Mouse (Mus musculus): ENCODE results near the gene Tmem8. TPM values are rescaled to one million over a fixed set of nuclear protein-coding genes. Genes with fewer than 3 reads are reported as not detected.

The Tmem8 gene
- polyA plus RNA-seq (2012; rRNA removed): 261 and 361 TPM in 2 replicates

GRCm38 (mm10) chr17:26113181-26113948 is at the start of gene Tmem8:
Tmem8 (plus strand) TSS chr17:26113299.

DNA sequence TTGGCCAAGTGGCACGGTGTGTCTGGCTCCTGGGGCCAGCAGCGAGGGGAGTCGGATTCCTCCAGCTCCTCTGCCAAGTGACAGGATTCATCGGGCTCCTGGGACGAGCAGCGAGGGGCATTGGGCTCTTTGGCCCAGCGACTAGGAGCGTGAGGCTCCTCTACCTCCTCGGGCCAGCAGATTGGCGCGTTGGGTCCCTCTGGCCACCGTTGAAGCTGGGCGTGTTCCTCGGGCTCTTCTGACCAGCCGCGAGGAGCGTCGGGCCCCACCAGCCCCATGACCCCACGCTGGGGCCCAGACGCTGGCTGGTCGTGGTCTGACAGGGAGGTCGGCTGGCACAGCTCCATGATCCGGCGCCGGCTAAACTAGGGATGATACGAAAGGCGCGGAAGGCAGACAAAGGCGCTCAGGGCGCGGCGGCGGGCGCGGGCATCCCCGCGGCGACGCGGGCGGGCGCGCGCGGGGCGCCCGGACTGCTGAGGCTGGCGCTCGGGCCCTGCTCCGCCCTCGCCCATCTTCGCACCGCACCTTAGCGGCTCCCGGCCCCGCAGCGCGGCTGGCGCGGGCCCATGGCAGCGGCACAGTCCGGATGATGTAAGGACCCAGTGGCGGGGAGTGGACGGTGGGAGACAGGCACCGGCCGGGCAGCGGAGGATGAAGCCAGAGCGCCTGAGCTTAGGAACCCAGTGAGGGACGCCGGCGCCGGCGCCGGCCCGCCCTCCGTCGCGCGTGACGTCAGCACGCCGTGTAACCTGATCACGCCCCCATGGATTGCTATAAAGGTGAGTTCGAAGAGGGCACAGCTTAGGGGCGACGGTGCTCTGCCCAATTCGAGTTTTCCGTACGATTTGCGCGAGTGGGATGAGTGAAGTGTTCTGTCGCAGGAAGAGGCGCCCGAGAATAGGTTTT is 44.0 kb upstream of the Tmem8 start, which contains the start of gene Rab11fip3:
Gene Rab11fip3, minus strand, starts transcription at position 725 of the 909 bp plus-strand sequence.

DNA sequence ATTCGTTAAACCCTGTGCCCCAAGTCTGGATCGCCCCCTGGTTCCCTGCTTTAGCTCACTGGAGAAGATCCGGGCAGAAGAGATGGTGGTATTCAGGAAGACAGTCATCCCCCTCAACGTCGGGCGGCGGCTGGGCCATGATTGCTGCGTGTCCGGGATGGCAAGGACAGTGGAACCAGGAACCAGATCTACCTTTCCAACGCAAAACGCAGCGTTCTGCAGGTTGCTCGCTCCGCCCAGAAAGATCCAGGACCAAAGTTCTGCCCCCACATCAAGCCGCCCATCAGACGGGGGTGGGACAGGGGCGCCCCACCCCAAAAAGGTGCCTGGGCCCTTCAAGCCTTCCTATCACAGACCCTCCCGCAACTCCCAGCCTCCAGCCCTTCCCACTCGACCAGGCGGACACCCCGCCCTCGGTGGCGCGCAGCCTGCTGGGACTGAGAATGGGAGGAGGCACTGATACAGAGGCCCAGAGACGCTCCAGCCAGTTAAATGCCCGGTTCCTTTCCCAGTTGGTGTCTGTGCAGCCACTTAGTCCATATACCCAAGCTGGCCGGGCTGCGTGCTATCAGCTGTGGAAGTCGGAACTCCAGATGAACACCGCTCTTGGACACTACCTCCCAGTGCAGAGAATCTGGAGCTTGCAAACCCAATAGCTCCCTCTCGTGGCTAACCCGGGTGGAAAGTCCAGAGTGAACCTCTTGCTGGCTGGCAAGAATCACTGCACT is 23.0 kb upstream of the Tmem8 start, which contains the start of gene Decr2:
Gene Decr2, minus strand, starts transcription at position 433 of the 728 bp plus-strand sequence.

GRCm38 (mm10) chr17:26095121-26095740 is 17.9 kb upstream of the Tmem8 start, which contains the start of gene Nme4:
Nme4 (minus strand) TSS chr17:26095602.

DNA sequence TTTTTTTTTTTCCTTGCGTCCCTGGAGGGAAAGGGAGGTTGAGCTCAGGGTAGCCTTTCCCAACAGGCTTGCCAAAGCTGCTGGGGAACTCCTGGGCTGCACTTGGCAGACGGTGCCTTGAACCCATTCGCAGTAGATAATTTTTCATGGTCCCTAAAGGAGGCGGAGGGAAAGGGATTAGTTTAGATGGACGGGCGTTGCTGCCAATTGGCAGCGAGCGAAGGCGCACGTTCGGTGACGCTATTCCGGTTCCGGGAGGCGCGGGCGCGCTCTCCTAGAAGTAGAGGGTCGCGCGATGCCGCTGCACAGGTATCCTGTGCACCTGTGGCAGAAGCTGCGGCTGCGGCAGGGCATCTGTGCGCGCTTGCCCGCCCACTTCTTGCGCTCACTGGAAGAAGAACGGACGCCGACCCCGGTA is 10.2 kb downstream of the Tmem8 start, which contains the start of gene Mrpl28:
Gene Mrpl28, plus strand, starts transcription at position 234 of the 418 bp plus-strand sequence.

GRCm38 (mm10) chr17:26138239-26138836 is 25.2 kb downstream of the Tmem8 start, which contains the start of gene Axin1:
Axin1 (plus strand) TSS chr17:26138688.

Other genes with a start within 250 kb of the Tmem8 start
- 146 and 175 TPM in 2 replicates for gene Mcrip2, start 244.5 kb upstream of the Tmem8 start, polyA plus RNA-seq (2012; rRNA removed)
- 300 and 336 TPM in 2 replicates for gene Mettl26, start 238.2 kb upstream of the Tmem8 start, polyA plus RNA-seq (2012; rRNA removed)
- 1.6 and 2.1 TPM in 2 replicates for gene Wfikkn1, start 232.4 kb upstream of the Tmem8 start, polyA plus RNA-seq (2012; rRNA removed)
- 53.2 and 56.8 TPM in 2 replicates for gene Rab40c, start 193.6 kb upstream of the Tmem8 start, polyA plus RNA-seq (2012; rRNA removed)
- gene Pigq, start 168.4 kb upstream of the Tmem8 start, polyA plus RNA-seq (2012; rRNA removed): 111 and 122 TPM in 2 replicates
- not detected in 2 replicates for gene Nhlrc4, start 168.3 kb upstream of the Tmem8 start, polyA plus RNA-seq (2012; rRNA removed)
- 0.10 TPM in 1 of 2 replicates, not detected in the other for gene A930017K11Rik, start 160.7 kb upstream of the Tmem8 start, polyA plus RNA-seq (2012; rRNA removed)
- 50.6 and 50.9 TPM in 2 replicates for gene Capn15, start 127.5 kb upstream of the Tmem8 start, polyA plus RNA-seq (2012; rRNA removed)
- gene Rab11fip3, start 43.7 kb upstream of the Tmem8 start, polyA plus RNA-seq (2012; rRNA removed): 25.1 and 27.4 TPM in 2 replicates
- gene Decr2, start 23.0 kb upstream of the Tmem8 start, polyA plus RNA-seq (2012; rRNA removed): 21.1 and 26.3 TPM in 2 replicates
- gene Nme4, start 17.7 kb upstream of the Tmem8 start, polyA plus RNA-seq (2012; rRNA removed): 15.7 and 16.6 TPM in 2 replicates
- gene Mrpl28, start 10.2 kb downstream of the Tmem8 start, polyA plus RNA-seq (2012; rRNA removed): 87.5 and 93.2 TPM in 2 replicates
- gene Axin1, start 25.4 kb downstream of the Tmem8 start, polyA plus RNA-seq (2012; rRNA removed): 16.4 and 17.1 TPM in 2 replicates
- 23.2 TPM in 1 of 2 replicates, not detected in the other for gene Pdia2, start 85.8 kb downstream of the Tmem8 start, polyA plus RNA-seq (2012; rRNA removed)
- 21.4 and 22.3 TPM in 2 replicates for gene Rgs11, start 89.7 kb downstream of the Tmem8 start, polyA plus RNA-seq (2012; rRNA removed)
- gene Arhgdig, start 94.5 kb downstream of the Tmem8 start, polyA plus RNA-seq (2012; rRNA removed): 3.7 and 8.9 TPM in 2 replicates
- gene Fam234a, start 130.9 kb downstream of the Tmem8 start, polyA plus RNA-seq (2012; rRNA removed): 210 and 239 TPM in 2 replicates
- 13.9 and 19.6 TPM in 2 replicates for gene Luc7l, start 139.6 kb downstream of the Tmem8 start, polyA plus RNA-seq (2012; rRNA removed)